Mouse (Mus musculus): ENCODE measurements around the gene Nbas.

Nbas gene

DNA sequence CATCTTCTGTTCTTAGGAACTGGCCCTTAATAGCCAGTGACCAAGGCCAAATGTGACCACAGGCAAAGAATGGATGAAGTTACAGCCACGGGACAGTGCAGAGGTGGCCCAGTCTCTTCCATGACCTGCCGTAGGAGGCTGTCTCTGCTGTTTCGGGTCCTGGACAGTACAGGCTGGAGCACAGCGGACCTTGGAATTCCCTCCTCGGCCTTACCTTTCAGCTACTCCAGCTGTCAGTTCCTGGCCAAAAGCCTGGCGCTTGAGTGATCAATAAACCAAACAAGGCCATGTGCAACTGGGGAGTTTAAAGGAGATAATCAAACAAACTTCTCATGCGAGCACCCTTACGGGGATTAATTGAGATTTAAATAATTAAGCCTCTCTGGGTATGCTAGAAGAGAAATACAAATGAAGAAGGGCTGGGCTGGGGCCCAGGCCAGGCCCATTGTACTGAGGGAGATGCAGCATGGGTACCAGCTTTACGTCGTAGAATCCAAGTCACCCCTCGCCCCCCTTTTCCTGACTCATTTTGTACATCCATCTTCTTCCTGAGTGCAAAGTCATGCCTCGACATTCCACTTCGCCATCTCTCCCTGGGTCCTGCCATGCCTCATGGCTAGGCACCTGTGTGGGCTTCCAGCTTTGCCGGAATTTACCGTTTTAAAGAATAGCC is 353.4 kb downstream of the Nbas start:
- DNase-seq (ENCODE audit: low spot score) = no peak

DNA sequence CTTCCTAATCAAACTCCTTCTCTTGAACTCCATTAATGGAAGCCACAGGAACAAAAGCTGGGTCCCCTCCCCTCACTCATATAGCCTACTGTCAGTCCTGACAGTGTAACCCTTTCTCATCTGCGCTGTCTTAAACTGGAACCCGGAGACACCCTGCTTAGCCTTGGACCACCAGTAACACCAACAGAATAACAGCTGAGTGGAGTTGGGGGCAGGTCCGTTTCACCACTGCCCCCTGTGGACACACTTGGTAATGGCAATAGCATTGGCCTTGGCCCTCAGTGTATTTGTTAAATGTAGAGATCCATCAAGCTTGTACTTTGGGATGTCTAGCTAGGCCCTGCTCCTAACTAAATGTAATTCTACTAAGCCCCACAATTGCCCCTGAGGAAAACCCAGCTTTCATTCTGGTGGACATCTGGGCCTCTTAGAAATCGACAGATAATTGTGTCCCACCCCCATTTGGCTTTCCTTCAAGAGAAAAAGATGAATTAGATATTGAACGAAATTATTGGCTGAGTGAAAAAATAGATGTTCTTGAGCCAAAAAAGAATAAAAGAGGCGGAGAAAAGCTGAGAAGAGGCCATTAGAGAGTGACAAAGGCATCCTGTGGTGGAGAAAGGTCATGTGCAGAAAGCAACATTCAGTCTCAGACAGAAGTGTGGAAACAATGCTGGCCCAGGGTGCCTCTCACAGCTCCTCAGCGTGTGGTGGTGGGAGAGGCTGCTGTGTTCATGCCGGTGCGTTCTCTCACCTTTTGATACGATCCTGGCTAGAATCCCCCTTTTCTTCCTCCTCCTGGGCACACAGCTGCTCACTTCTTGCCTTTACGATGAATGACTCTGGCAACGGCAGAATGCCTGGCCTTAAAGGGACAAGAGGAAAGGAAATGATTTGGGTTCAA is 358.1 kb downstream of the Nbas start:
- DNase-seq (ENCODE audit: low spot score) = no peak
